Mouse (Mus musculus) cerebellum, adult 11-12 months (tissue): ENCODE results near the gene Ubiad1.

Source experiments
- DNase-seq: peaks from one replicate; pipeline ENCODE4 v3.0.0; 2022

The Ubiad1 gene

GRCm38 (mm10) chr4:148448853-148449245, 4.3 kb upstream of the Ubiad1 start:
- DNase-seq: peak; percentile 63

GRCm38 (mm10) chr4:148448179-148448852, 3.7 kb upstream of the Ubiad1 start, which contains the start of gene Mtor:
TSS of gene Mtor (plus strand) at chr4:148448611.
- peak; percentile 97 for DNase-seq

GRCm38 (mm10) chr4:148442598-148442997, 2.0 kb downstream of the Ubiad1 start:
- DNase-seq: no peak

- DNase-seq: no peak
Measured at GRCm38 (mm10) chr4:148441931-148442330, 2.6 kb downstream of the Ubiad1 start.

GRCm38 (mm10) chr4:148435657-148436330, 8.8 kb downstream of the Ubiad1 start:
- DNase-seq: peak; percentile 51

GRCm38 (mm10) chr4:148435106-148435505, 9.5 kb downstream of the Ubiad1 start:
- no peak for DNase-seq

GRCm38 (mm10) chr4:148434554-148434953, 10.0 kb downstream of the Ubiad1 start:
- no peak for DNase-seq

GRCm38 (mm10) chr4:148433813-148434212, 10.8 kb downstream of the Ubiad1 start:
- no peak for DNase-seq

- no peak for DNase-seq
Measured at GRCm38 (mm10) chr4:148433336-148433735, 11.2 kb downstream of the Ubiad1 start.

GRCm38 (mm10) chr4:148432488-148432887, 12.1 kb downstream of the Ubiad1 start:
- DNase-seq: no peak

- no peak for DNase-seq
Measured at GRCm38 (mm10) chr4:148430880-148431519, 13.6 kb downstream of the Ubiad1 start.

GRCm38 (mm10) chr4:148429686-148430085, 14.9 kb downstream of the Ubiad1 start:
- DNase-seq: peak; percentile 43

GRCm38 (mm10) chr4:148429121-148429520, 15.4 kb downstream of the Ubiad1 start:
- no peak for DNase-seq

- no peak for DNase-seq
Measured at GRCm38 (mm10) chr4:148428544-148428943, 16.0 kb downstream of the Ubiad1 start.

GRCm38 (mm10) chr4:148426950-148427850, 17.4 kb downstream of the Ubiad1 start:
- no peak for DNase-seq

GRCm38 (mm10) chr4:148417559-148417958, 27.0 kb downstream of the Ubiad1 start:
- DNase-seq: no peak

GRCm38 (mm10) chr4:148417074-148417526, 27.5 kb downstream of the Ubiad1 start:
- no peak for DNase-seq

GRCm38 (mm10) chr4:148415575-148415974, 29.0 kb downstream of the Ubiad1 start:
- DNase-seq: no peak

- DNase-seq: no peak
Measured at GRCm38 (mm10) chr4:148408256-148408975, 36.2 kb downstream of the Ubiad1 start.

GRCm38 (mm10) chr4:148405255-148405788, 39.2 kb downstream of the Ubiad1 start:
- no peak for DNase-seq

- DNase-seq: no peak
Measured at GRCm38 (mm10) chr4:148404748-148405147, 39.8 kb downstream of the Ubiad1 start.

- peak; percentile 34 for DNase-seq
Measured at GRCm38 (mm10) chr4:148403402-148403801, 41.2 kb downstream of the Ubiad1 start.
